Mouse (Mus musculus): ENCODE measurements at regions not wholly inside any gene's neighbourhood (a gene's known extent, or its start where the extent isn't known, plus 50 kb on each side); places are given as distances from the start of the nearest gene placed in this dataset.

DNA sequence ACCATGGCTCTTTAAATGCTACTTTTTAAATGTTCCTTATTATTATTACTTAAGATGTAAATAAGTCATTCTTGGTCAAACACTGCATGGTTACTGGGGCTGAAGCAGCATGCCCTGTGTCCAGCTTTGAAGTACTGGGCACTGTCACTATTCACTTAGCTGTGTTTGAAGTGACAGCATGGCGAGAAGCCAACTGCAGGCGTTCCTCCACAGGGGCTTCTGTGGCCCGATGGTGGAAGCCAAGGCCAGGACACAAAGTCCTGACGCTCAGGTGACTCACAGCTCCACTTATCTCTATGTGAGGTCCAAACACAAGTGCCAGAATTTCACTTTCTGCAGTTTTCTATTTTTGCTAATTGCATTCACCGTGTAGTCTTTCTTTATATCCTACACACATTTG, 65.3 kb downstream of the Cdca7 start:
- Histone ChIP-seq H3K4me3 (no peak overlapping the region), H3K27ac (no peak overlapping the region)
- no peak for DNase-seq
- TF ChIP-seq CTCF (IDR thresholded peaks at IDR 0.05), result no peak
- intact Hi-C loops (cut with DNase I), result no loop called here

DNA sequence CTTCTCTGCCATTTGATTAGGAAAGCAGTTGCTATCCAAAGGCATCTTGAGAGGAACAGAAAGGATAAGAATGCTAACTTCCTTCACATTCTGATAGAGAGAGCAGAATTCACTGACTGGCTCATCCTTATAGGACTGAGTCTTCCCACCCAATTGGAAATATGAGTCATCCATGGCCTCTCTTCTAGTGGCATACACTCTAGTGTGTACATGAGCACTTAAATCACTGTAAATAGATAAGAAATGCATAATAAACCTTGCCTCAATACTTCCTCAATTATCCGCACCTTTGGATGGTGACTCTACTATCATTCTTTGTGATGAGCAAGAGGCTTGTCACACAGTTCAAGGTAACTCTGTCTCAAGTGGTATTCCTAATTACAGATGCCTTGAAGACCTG, 69.5 kb downstream of the Cdca7 start:
- Histone ChIP-seq H3K4me3 (no peak overlapping the region), H3K27ac (no peak overlapping the region)
- no peak for TF ChIP-seq CTCF (IDR thresholded peaks at IDR 0.05)
- no peak for DNase-seq
- intact Hi-C loops (cut with DNase I), result no loop called here

DNA sequence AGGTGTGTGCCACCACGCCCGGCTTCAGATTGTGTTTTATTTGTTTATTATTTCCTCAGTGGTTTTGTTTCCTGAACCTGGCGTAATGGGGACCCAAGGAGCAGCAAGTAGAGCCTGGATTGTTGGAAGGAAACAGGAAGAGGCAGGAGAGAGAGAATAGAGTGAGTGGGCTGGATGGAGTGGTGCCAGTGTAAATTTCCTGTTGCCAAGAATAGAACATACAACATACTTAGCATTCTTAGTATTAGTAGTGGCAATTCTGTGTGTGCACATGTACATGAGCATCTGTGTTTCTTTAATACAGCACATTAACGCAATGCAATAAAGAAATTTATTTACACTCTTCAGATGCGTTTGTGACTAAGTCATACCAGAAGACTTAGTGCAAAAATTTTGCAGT, 70.5 kb downstream of the Cdca7 start:
- Histone ChIP-seq H3K27ac (no peak overlapping the region), H3K4me3 (no peak overlapping the region)
- TF ChIP-seq CTCF (IDR thresholded peaks at IDR 0.05), result no peak
- DNase-seq, result no peak
- intact Hi-C loops (cut with DNase I), result no loop called here

DNA sequence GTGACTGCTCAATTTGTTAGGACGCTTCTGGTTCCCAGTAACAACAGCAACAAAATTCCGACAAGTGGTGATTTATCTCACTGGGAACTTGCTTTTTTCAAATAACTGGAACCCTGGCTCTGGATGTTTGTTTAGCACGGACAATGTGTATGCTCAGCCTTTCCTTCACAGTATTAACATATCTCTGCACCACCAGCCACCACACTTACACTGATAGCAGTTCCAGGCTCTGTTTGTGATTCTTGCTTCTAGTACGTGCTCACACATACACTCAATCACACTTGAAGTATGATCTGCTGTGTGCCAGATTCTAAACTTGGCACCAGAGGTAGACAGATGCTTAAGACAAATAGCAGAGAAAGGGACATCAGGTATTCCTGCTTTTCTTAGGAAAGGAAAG, 71.0 kb downstream of the Cdca7 start:
- Histone ChIP-seq H3K4me3 (no peak overlapping the region), H3K27ac (no peak overlapping the region)
- no peak for DNase-seq
- TF ChIP-seq CTCF (IDR thresholded peaks at IDR 0.05), result no peak
- intact Hi-C loops (cut with DNase I), result no loop called here

DNA sequence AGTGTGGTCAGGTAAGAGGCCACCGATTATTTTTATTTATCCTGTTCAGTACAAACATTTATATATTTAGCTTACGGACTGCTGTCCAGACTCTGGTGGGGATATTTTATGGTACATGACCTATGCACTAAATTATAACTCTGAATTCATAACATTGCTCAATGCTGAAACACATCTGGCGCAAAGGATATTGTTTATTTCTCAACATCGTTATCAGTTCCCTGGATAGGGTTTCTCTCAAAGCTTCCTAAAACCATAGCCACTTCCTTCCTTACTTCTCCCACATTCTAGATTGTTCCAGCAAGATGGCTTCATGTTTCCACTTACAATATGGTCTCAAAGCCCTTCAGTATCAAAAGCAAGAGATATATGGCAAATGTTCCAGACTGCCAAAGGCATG, 75.3 kb downstream of the Cdca7 start:
- Histone ChIP-seq H3K4me3 (no peak overlapping the region), H3K27ac (no peak overlapping the region)
- TF ChIP-seq CTCF (IDR thresholded peaks at IDR 0.05), result no peak
- intact Hi-C loops (cut with DNase I), result no loop called here
- DNase-seq, result no peak

DNA sequence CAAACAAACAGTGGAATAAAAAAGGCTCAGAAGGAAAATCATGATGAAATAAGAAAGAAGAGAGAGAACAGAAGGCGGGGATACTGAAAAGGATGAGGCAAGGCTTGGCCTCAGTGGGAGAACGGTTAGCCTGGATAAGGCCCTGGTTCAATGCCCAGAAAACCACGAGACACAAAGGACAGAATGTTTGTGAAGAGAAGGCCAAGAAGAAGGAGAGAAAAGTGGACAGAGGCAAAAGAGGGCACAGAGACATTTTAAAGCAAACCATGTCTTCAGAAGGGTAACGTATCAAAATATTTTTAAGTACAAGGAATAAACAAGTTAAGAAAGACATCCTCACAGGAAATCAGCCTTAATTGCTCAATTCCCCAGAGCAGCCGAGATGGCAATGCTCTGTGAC, 78.6 kb downstream of the Cdca7 start:
- intact Hi-C loops (cut with DNase I), result no loop called here
- Histone ChIP-seq H3K4me3 (no peak overlapping the region), H3K27ac (peak overlapping the region; percentile 65)
- no peak for TF ChIP-seq CTCF (IDR thresholded peaks at IDR 0.05)
- DNase-seq, result peak; percentile 70

DNA sequence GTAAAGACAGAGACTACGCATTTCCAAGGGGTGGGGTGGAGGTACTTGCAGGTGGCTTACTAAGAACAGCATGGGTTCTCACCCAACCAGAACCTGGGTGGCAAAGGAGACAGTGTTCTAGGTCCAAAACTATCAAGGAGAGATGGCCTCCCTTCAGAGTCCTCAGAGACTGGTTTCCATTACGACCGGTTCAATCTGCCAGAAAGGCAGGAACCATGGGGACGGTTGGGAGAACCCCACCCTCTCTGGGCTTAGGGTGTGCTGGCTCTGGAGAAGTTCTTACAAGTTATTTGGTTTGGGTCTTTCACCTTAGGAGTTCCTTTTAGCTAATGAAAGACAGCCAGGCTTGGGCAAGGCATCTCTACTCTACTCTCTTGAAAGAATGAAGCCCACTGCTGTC, 79.2 kb downstream of the Cdca7 start:
- H3K4me3 ChIP-seq, result no peak overlapping the region
- DNase-seq, result peak; percentile 38
- intact Hi-C loops (cut with DNase I), result no loop called here
- TF ChIP-seq CTCF (IDR thresholded peaks at IDR 0.05), result no peak
- H3K27ac ChIP-seq, result peak overlapping the region; percentile 65

DNA sequence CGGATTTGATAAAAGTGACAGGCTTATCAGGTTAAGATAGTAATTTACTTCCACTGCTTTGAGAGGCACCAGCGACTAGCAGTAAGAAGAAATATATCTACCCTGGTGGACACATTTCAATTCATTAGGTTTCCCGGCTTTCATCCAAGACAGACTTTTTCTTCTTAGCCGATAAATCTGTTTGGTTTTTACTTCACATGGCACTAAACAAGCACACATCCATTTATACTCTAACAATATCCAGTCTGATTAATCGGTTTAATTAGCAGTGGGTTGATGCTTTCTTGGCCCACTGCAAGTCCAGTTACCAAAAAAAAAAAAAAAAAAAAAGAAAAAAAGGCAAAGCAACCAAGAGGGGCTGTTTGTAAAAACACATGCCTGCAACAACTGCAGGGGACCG, 79.6 kb downstream of the Cdca7 start:
- Histone ChIP-seq H3K4me3 (no peak overlapping the region), H3K27ac (peak overlapping the region; percentile 65)
- TF ChIP-seq CTCF (IDR thresholded peaks at IDR 0.05), result no peak
- DNase-seq, result no peak
- intact Hi-C loops (cut with DNase I), result no loop called here

DNA sequence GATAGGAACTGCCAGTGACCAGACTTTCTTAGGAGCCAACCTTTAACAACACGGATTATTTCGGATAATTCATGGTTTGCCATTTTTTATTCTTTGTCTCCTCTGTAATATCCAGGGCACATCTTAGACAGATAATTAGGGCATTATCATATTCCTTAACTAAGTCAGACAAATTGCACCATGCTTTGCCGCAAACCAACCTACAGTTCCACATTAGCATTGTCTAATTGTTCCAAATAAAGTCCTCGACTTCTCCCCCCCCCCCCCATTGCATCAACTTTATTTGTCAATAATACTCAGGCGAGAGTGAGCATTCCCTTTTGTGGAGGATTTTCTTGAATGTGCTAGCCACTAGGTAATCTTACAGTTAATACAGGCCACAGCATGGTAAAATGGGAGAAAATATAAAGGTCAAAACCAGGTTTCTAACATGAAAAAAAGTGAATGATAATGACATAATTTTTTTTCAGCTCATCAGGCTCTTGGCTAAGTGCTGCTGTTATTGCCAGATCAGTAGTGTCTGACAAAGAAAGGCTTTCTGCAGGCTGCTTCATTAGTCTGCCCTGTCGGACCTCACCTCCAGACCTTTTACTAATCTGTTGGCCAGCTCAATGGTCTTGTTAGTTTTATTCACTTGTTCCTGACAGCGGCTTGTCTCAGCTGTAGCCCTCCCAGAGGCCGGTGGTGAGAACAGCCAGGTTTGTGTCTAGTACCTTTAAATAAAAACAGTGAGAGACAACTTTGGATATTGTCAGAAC, 80.3 kb downstream of the Cdca7 start:
- DNase-seq, result no peak
- intact Hi-C loops (cut with DNase I), result no loop called here
- Histone ChIP-seq H3K4me3 (no peak overlapping the region), H3K27ac (no peak overlapping the region)
- no peak for TF ChIP-seq CTCF (IDR thresholded peaks at IDR 0.05)

DNA sequence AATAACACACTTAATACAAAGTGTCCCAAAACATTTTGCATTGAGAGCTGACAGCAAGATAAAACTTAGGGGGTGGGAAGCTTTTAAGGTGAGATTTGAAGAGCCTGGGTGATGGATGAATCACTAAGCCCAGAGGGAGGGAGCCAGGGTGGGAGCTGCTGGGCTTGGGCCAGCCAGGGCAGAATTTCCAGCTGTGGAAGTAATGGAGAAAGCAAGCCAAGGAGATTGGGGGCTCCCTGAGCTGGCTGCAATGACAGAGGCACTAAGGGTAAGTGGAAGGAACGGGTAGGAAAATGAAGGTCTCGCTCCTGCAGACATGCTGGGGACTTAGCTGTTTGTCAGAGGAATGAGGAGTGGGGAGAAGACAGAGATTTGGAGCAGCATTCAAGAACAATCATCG, 81.2 kb downstream of the Cdca7 start:
- intact Hi-C loops (cut with DNase I), result no loop called here
- H3K4me3 ChIP-seq, result no peak overlapping the region
- H3K27ac ChIP-seq, result peak overlapping the region; percentile 48
- TF ChIP-seq CTCF (IDR thresholded peaks at IDR 0.05), result no peak
- peak; percentile 36 for DNase-seq

DNA sequence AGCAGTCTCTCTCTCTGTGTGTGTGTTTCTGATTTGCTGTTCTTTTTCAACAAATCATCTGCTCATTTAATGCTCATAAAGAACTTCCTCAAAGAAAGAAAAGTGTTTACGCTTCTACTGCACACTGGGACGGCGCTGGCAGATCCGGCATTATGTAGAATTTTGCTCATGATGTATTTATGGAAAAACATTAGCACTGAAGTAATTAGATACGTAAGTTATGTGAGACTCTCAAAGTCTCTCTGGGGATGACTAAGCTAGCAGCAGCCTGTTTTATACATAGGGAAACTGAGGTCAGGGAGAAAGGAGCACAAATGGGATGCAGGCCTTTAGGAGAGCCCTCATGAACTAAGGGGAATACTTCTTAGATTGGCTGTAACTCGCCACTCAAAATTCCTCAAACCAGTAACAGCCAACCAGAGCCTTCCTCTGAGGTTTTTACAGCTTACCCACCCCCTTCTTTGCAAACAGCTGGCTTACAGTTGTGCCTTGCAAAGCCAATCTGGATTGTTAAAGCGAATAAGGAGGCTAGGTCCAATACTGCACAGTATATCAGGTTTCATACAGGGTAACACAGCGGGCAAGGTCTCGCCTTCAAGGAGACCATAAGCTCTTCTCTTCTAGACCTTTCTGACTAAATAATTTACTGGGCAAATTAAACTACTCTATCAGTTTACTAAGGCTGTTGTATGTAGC, 81.8 kb downstream of the Cdca7 start:
- TF ChIP-seq CTCF (IDR thresholded peaks at IDR 0.05), result no peak
- H3K4me3 ChIP-seq, result no peak overlapping the region
- intact Hi-C loops (cut with DNase I), result no loop called here
- DNase-seq, result no peak
- H3K27ac ChIP-seq, result peak overlapping the region; percentile 48

DNA sequence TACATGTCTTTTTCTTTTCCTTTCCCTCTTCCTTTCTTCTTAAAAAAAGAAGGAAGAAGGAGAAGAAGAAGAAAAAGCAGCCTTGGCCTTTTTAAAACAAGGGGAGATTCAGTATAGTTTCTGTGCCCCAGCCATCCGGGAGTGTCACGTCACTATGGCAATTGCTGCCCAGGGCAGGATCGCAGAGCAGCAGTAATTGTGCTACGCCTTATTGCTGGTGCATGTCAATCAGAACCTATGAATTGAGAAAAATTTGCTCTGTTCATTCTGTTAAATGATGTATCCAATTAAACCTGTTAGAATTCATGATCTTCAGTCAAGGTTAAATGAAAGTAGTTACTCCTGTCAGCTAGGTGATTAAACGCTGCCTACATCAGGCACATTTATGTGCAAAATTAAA, 85.4 kb downstream of the Cdca7 start:
- no peak for DNase-seq
- TF ChIP-seq CTCF (IDR thresholded peaks at IDR 0.05), result no peak
- H3K27ac ChIP-seq, result no peak overlapping the region
- no peak overlapping the region for H3K4me3 ChIP-seq
- intact Hi-C loops (cut with DNase I), result no loop called here

DNA sequence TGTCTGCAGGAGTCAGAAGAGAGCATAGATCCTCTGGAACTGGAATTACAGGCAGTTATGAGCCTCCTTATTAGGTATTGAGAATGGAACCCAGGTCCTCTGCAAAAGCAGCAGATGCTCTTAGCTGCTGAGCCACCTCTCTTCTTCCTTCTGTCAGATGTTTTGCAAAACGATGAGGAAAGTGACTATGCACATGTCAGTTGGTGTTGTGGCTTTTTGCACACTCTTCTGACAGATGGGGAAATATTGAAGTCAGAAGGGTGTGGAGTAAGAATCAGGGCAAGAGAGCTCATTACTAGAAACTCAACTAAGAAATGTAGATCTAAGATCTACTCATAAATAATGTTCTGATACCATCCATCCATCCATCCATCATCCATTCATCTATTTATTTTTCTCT, 102.4 kb downstream of the Cdca7 start:
- TF ChIP-seq CTCF (IDR thresholded peaks at IDR 0.05), result no peak
- no peak for DNase-seq
- intact Hi-C loops (cut with DNase I), result no loop called here
- Histone ChIP-seq H3K4me3 (no peak overlapping the region), H3K27ac (no peak overlapping the region)

DNA sequence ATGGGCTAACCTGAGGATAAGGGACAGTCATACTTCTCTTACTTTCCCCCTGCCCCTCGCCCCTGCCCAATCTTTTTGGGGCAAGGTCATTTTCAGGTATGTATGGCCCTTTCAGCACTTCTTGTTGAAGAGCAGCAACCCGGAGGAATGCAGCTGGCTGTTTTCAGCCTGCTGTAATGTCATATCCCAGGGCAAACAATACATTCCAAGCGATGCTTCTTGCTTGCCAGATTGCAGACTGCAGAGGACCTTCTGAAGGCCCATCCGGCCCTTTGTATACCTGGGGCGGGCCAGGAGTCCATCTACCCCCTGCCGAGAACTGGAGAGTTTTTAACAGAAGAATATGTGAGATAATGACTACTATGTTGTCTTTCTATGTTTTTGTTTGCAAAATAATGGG, 105.2 kb downstream of the Cdca7 start:
- H3K27ac ChIP-seq, result no peak overlapping the region
- TF ChIP-seq CTCF (IDR thresholded peaks at IDR 0.05), result no peak
- DNase-seq, result no peak
- no peak overlapping the region for H3K4me3 ChIP-seq
- intact Hi-C loops (cut with DNase I), result no loop called here

All from gastrocnemius, adult 2 months (tissue).